Mouse (Mus musculus) Patski (cell line): ENCODE measurements at regions not wholly inside any gene's neighbourhood (a gene's known extent, or its start where the extent isn't known, plus 50 kb on each side); places are given as distances from the start of the nearest gene placed in this dataset.

Source experiments
- ATAC-seq: fragments of 100-300 bp; one replicate; pipeline ENCODE4 v1.8.0; 2021
- CTCF ChIA-PET: fragments of 350-600 bp; sonication (Branson Sonifier 250); formaldehyde crosslinking; loops from one replicate; lab custom pipeline; 2022; ENCODE audit warnings: inconsistent platforms; lab: Charles Lee
- POLR2A ChIA-PET: fragments of 350-600 bp; sonication (Branson Sonifier 250); formaldehyde crosslinking; loops from one replicate; lab custom pipeline; 2022; ENCODE audit warnings: antibody characterized with exemption, inconsistent platforms; lab: Charles Lee
- DNase-seq: peaks from one replicate; pipeline ENCODE4 v3.0.0-alpha.2; 2011; ENCODE audit warnings: low read depth, low spot score
- H3K27me3 ChIP-seq: fragments of 371-371 bp; one replicate; pipeline ENCODE4 v1.5.1; 2021
- CTCF ChIP-seq: fragments of 100-300 bp; IDR thresholded peaks from one replicate; pipeline ENCODE4 v1.5.1; 2021
- in situ Hi-C: fragments of 300-500 bp; cut with MboI; formaldehyde crosslinking; loops from 3 replicates; pipeline ENCODE4 v1.11.1; 2018; ENCODE audit warnings: low pct_unique_long_range_greater_than_20kb, mixed read lengths

DNA sequence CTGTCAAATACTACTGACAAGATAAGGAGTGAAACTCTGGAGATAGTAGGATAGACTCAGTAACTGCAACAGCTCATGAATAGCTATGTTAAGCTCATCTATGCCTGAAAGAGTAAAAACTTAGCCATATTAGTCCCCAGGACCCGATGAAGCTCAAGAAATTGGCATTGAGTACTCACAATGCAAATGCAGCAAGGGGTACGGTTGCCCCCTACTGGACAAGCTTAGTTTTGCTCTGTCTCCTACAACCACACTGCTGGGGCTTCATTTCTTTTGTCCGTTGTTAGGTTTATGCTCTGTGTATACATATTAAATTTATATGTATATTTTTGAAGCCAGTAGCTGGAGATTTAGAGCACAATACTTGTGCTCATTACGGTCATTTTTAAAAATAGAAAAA, 74.4 kb upstream of the Mup5 start:
- CTCF ChIA-PET = interaction anchor here (1.1 kb wide), 1 partner anchor 52 kb away, joined by 3 read pairs; no protein-coding TSS in a partner anchor
- peak; percentile 60 for TF ChIP-seq CTCF
- DNase-seq (no peak), ATAC-seq (no peak)
- in situ Hi-C loops = no loop called here
- POLR2A ChIA-PET = no interaction called here
- no peaks in the 10 kb centered on the region for H3K27me3 ChIP-seq

DNA sequence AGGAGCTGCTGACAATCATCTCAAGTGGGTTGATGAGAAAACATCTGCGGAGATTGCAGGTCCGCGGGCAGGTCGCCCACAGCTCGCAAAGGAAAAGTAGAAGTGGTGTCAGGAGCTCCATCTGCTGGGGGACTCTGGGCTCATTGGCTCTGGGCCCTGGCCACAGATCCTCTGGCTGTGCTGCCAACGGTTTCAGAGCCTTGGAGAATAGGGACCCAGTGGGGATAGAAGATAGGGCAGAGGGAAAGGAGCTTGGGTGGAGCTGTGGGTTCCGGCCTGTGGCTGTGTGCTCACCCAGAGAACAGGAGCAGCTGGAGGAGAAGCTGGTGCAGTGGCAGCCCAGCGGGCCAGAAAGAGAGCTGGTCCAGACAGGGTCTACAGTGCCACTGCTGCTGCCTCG, 67.1 kb upstream of the Mup5 start:
- DNase-seq (no peak), ATAC-seq (no peak)
- in situ Hi-C loops = no loop called here
- CTCF ChIA-PET = no interaction called here
- no peak for TF ChIP-seq CTCF
- POLR2A ChIA-PET = no interaction called here
- no peaks in the 10 kb centered on the region for H3K27me3 ChIP-seq

DNA sequence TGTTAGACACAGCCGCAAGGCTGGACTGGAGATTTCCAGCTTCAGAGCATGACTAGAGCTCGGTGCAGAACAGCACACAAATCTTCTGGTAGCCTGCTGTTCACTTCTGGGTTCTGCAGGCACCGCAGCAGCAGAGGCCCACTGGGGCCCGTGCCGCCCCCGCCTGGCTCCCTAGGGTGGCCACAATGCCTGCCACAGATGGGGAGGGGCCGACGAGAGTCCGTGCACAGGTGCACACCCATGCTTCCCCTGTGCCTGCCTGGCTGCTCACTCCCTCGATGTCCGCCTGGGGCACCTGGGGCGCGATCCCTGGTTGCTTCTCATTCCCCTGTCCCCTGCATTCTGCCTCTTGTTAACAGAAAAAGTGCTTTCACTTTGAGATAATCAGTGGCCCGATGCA, 63.2 kb upstream of the Mup5 start:
- DNase-seq = no peak
- POLR2A ChIA-PET = no interaction called here
- no peaks in the 10 kb centered on the region for H3K27me3 ChIP-seq
- in situ Hi-C loops = no loop called here
- no peak for TF ChIP-seq CTCF
- CTCF ChIA-PET = no interaction called here
- ATAC-seq = no peak

DNA sequence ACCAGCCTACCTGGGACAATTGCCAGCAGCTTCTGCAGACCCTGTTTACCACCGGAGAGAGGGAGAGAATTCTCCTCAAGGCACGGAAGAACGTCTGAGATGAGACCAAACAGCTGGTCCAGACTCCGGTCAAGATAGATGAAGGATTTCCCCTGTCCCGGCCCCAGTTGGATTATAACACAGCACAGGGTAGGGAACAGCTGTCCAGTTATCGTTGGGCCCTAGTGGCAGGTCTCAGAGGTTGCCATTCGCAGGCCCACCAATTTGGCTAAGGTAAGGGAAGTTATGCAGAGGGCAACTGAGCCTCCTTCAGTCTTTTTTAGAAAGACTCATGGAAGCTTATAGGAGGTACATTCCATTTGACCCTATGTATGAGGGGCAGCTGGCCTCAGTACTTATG, 62.1 kb upstream of the Mup5 start:
- POLR2A ChIA-PET = no interaction called here
- ATAC-seq (no peak), DNase-seq (no peak)
- CTCF ChIA-PET = no interaction called here
- no peak for TF ChIP-seq CTCF
- in situ Hi-C loops = no loop called here
- no peaks in the 10 kb centered on the region for H3K27me3 ChIP-seq
